Mouse (Mus musculus) MEL (cell line): ENCODE results near the gene Il34. TPM values are rescaled to one million over a fixed set of nuclear protein-coding genes. Genes with fewer than 3 reads are reported as not detected.

Experiments used
- DNase-seq: peaks from one replicate; pipeline ENCODE4 v3.0.0; 2011; ENCODE audit warnings: low read depth, low spot score
- H3K27ac ChIP-seq: 2 replicates; pipeline ENCODE4 v1.5.1; 2012; ENCODE audit warnings: low read depth, mild to moderate bottlenecking, control low read depth, low read length, moderate library complexity; ENCODE audit not compliant: control insufficient read depth
- H3K27me3 ChIP-seq, 2 experiments: fragments of 150-350 bp in 1 of 2; sonication (generic) in 1 of 2; 2 replicates each; pipeline ENCODE4 v1.6.1; 2012; ENCODE audit warnings: low read length in 2 of 2, mild to moderate bottlenecking in 2 of 2, improper control_type of control experiment in 1 of 2, moderate library complexity in 1 of 2; ENCODE audit not compliant: insufficient read depth in 2 of 2, control insufficient read depth in 1 of 2
- H3K36me3 ChIP-seq, 2 experiments: 2 replicates each; pipeline ENCODE4 v1.6.1; 2012 to 2014; ENCODE audit warnings: low read length in 2 of 2, improper control_type of control experiment in 1 of 2, inconsistent platforms in 1 of 2, mild to moderate bottlenecking in 1 of 2; ENCODE audit not compliant: insufficient read depth in 2 of 2, control insufficient read depth in 1 of 2
- H3K4me1 ChIP-seq, 2 experiments: fragments of 150-350 bp in 1 of 2; sonication (generic) in 1 of 2; 2 replicates each; pipeline ENCODE4 v1.6.1; 2012; ENCODE audit warnings: low read length in 2 of 2, improper control_type of control experiment in 1 of 2, mild to moderate bottlenecking in 1 of 2; ENCODE audit not compliant: insufficient read depth in 2 of 2, control insufficient read depth in 1 of 2
- H3K4me3 ChIP-seq, 2 experiments: fragments of 150-350 bp in 1 of 2; sonication (generic) in 1 of 2; 2 replicates each; pipeline ENCODE4 v1.5.1; 2012; ENCODE audit warnings: low read depth in 2 of 2, low read length in 2 of 2, mild to moderate bottlenecking in 2 of 2, moderate library complexity in 2 of 2, control low read depth in 1 of 2, improper control_type of control experiment in 1 of 2; ENCODE audit not compliant: control insufficient read depth in 1 of 2, insufficient read depth in 1 of 2
- H3K79me2 ChIP-seq: 2 replicates; pipeline ENCODE4 v1.6.1; 2012; ENCODE audit warnings: mild to moderate bottlenecking, low read length, moderate library complexity; ENCODE audit not compliant: control insufficient read depth, poor library complexity, insufficient read depth
- H3K9ac ChIP-seq: 2 replicates; pipeline ENCODE4 v1.6.1; 2012; ENCODE audit warnings: low read depth, mild to moderate bottlenecking, control low read depth, low read length, moderate library complexity; ENCODE audit not compliant: control insufficient read depth, poor library complexity, severe bottlenecking
- H3K9me3 ChIP-seq: fragments of 150-350 bp; sonication (generic); replicated peaks from 2 replicates; pipeline ENCODE4 v1.6.1; 2012; ENCODE audit warnings: mild to moderate bottlenecking, low read length, improper control_type of control experiment, moderate library complexity; ENCODE audit not compliant: insufficient read depth
- CHD1 ChIP-seq: IDR thresholded peaks from 2 replicates; pipeline ENCODE4 v1.6.1; 2012; ENCODE audit warnings: low read depth, mild to moderate bottlenecking, inconsistent platforms, low read length, improper control_type of control experiment
- CHD2 ChIP-seq: IDR thresholded peaks from 2 replicates; pipeline ENCODE4 v1.6.1; 2011; ENCODE audit warnings: low read length, improper control_type of control experiment
- GABPA ChIP-seq: IDR thresholded peaks from 2 replicates; pipeline ENCODE4 v1.6.1; 2012; ENCODE audit warnings: low read depth, mild to moderate bottlenecking, inconsistent platforms, low read length, improper control_type of control experiment, moderate library complexity
- MAX ChIP-seq: IDR thresholded peaks from 2 replicates; pipeline ENCODE4 v1.6.1; 2011; ENCODE audit warnings: low read length, improper control_type of control experiment
- MAZ ChIP-seq: IDR thresholded peaks from 2 replicates; pipeline ENCODE4 v1.6.1; 2012; ENCODE audit warnings: low read depth, mild to moderate bottlenecking, inconsistent platforms, low read length, improper control_type of control experiment
- MEF2A ChIP-seq: IDR thresholded peaks from 2 replicates; pipeline ENCODE4 v1.6.1; 2014; ENCODE audit warnings: low read depth, mild to moderate bottlenecking, inconsistent platforms, low read length, improper control_type of control experiment; ENCODE audit not compliant: poor library complexity, insufficient replicate concordance, severe bottlenecking; ENCODE audit errors: extremely low read depth
- MXI1 ChIP-seq: IDR thresholded peaks from 2 replicates; pipeline ENCODE4 v1.6.1; 2011; ENCODE audit warnings: mild to moderate bottlenecking, low read depth, low read length, improper control_type of control experiment
- MYB ChIP-seq: IDR thresholded peaks from 2 replicates; pipeline ENCODE4 v1.6.1; 2011; ENCODE audit warnings: mild to moderate bottlenecking, low read depth, low read length, improper control_type of control experiment
- NELFE ChIP-seq: IDR thresholded peaks from 2 replicates; pipeline ENCODE4 v1.6.1; 2011; ENCODE audit warnings: low read depth, low read length, improper control_type of control experiment
- POLR2AphosphoS2 ChIP-seq: IDR thresholded peaks from 2 replicates; pipeline ENCODE4 v1.6.1; 2011; ENCODE audit warnings: low read length, improper control_type of control experiment
- POLR2AphosphoS5 ChIP-seq: IDR thresholded peaks from 2 replicates; pipeline ENCODE4 v1.6.1; 2012; ENCODE audit warnings: low read depth, borderline replicate concordance, mild to moderate bottlenecking, inconsistent platforms, low read length, moderate library complexity, mixed read lengths
- RAD21 ChIP-seq: IDR thresholded peaks from 2 replicates; pipeline ENCODE4 v1.6.1; 2011; ENCODE audit warnings: mild to moderate bottlenecking, low read depth, low read length, improper control_type of control experiment
- RCOR1 ChIP-seq: IDR thresholded peaks from 2 replicates; pipeline ENCODE4 v1.6.1; 2012; ENCODE audit warnings: low read depth, mild to moderate bottlenecking, inconsistent platforms, low read length, improper control_type of control experiment
- TAL1 ChIP-seq: IDR thresholded peaks from 2 replicates; pipeline ENCODE4 v1.6.1; 2012; ENCODE audit warnings: mild to moderate bottlenecking, inconsistent platforms, low read length, moderate library complexity, mixed read lengths
- TBP ChIP-seq: IDR thresholded peaks from 2 replicates; pipeline ENCODE4 v1.8.0; 2011; ENCODE audit warnings: low read depth, low read length, improper control_type of control experiment
- TCF12 ChIP-seq: IDR thresholded peaks from 2 replicates; pipeline ENCODE4 v1.6.1; 2014; ENCODE audit warnings: low read depth, mild to moderate bottlenecking, inconsistent platforms, low read length, improper control_type of control experiment, moderate library complexity
- UBTF ChIP-seq: IDR thresholded peaks from 2 replicates; pipeline ENCODE4 v1.6.1; 2012; ENCODE audit warnings: low read depth, mild to moderate bottlenecking, inconsistent platforms, low read length, improper control_type of control experiment, moderate library complexity, borderline replicate concordance; ENCODE audit not compliant: insufficient read depth
- ZC3H11A ChIP-seq: IDR thresholded peaks from 2 replicates; pipeline ENCODE4 v1.6.1; 2012; ENCODE audit warnings: low read depth, mild to moderate bottlenecking, inconsistent platforms, low read length, improper control_type of control experiment
- ZMIZ1 ChIP-seq: IDR thresholded peaks from 2 replicates; pipeline ENCODE4 v1.6.1; 2012; ENCODE audit warnings: low read depth, mild to moderate bottlenecking, inconsistent platforms, low read length, improper control_type of control experiment, moderate library complexity
- polyA plus RNA-seq, 2 experiments: library from polyadenylated mRNA; stranded (reverse) in 1 of 2; unstranded in 1 of 2; fragments of >175 nt in 1 of 2; fragments of >200 nt in 1 of 2; gene quantifications; 2 replicates each; pipeline versions ENCODE4 v1.2.1 to v1.2.4; 2012; ENCODE audit warnings: low replicate concordance in 2 of 2, low read depth in 1 of 2; ENCODE audit not compliant: insufficient read length in 2 of 2, insufficient read depth in 1 of 2, missing spikeins in 1 of 2
- total RNA-seq: library from RNA; depleted of rRNA; stranded (reverse); fragments of 300-350 nt; gene quantifications from 2 replicates; pipeline ENCODE4 v1.2.3, GENCODE M21; 2012

The Il34 gene
- total and polyA plus RNA-seq, 3 experiments: 0.12 to 0.18 TPM; not detected in 1

DNA sequence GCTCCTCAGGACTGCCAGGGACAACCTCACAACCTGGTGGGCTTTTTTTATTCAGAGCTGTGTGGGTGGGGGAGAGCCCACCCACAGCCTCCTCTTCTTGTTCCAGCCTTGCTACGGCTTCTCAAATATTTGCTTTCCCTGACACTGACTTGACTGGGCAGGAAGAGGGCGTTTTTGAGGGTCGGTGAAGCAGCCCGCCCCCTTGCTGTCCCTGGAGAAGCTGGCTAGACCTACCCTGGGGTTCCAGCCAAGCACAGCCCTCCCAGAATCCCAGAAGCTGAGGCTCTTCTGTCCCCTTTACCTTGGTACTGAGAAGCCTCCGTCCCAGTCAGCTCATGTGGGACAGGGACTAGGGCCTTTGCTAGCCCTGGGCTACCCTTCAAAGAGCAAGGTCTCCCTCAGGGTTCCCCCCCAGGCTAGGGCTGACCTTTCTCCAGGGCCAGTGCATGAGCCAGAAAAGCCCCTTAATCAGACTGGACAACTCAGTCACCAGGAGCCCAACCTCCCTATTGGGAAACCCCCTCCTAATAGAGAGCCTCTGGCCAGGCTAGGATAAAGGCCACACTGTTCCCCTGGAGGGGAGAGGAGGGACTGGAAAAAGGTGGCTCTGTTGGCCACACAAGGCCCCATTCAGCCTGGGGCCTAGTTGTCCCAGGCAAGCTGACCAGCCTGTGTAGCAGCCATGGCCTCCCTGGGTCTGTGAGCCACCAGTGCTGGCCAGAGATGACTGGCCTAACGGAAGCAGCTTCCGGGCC is 80.5 kb downstream of the Il34 start:
- no peak overlapping the region for H3K27ac ChIP-seq

GRCm38 (mm10) chr8:110724493-110724892 is 81.2 kb downstream of the Il34 start:
- DNase-seq: no peak
- Histone ChIP-seq H3K4me3 (no peak overlapping the region), H3K27me3 (no peaks in the 10 kb centered on the region), H3K79me2 (peaks cover 2% of the 10 kb centered on the region; the same call in 1 of the 2 replicates), H3K4me1 (peaks cover 0 to 5% of the 10 kb centered on the region in 2 experiments; a peak in 1 of 4 replicates), H3K27ac (no peak overlapping the region), H3K9me3 (no peaks in the 10 kb centered on the region), H3K9ac (no peak overlapping the region), H3K36me3 (no peaks in the 10 kb centered on the region)
- TF ChIP-seq ZC3H11A (no peak), POLR2AphosphoS2 (no peak), MAZ (no peak), CHD2 (no peak), ZMIZ1 (no peak), RAD21 (no peak), TAL1 (no peak), CHD1 (no peak), TBP (no peak), TCF12 (no peak), RCOR1 (no peak), MXI1 (no peak), MYB (no peak)

More for the DNA sequence above, 80.5 kb downstream of the Il34 start:
- Histone ChIP-seq H3K4me1 (peaks cover 0 to 5% of the 10 kb centered on the region in 2 experiments; a peak in 1 of 4 replicates), H3K4me3 (no peak overlapping the region), H3K27me3 (no peaks in the 10 kb centered on the region), H3K79me2 (peaks cover 2% of the 10 kb centered on the region; the same call in 1 of the 2 replicates), H3K9me3 (no peaks in the 10 kb centered on the region), H3K9ac (no peak overlapping the region), H3K36me3 (no peaks in the 10 kb centered on the region)
- TF ChIP-seq POLR2AphosphoS2 (no peak), GABPA (no peak), UBTF (no peak), MAX (no peak), RAD21 (no peak), POLR2AphosphoS5 (no peak), MEF2A (no peak), NELFE (no peak)
- no peak for DNase-seq
